Mouse (Mus musculus) cerebellum, adult 2 months (tissue): ENCODE results near the gene Nt5c2.

ENCODE experiments used
- CTCF ChIP-seq: fragments of 200-500 bp; IDR thresholded peaks from 2 replicates; pipeline ENCODE4 v1.5.1; 2011; ENCODE audit warnings: low read depth, mild to moderate bottlenecking, control low read depth, low read length, moderate library complexity, borderline replicate concordance; ENCODE audit not compliant: insufficient read depth
- POLR2A ChIP-seq: fragments of 200-500 bp; IDR thresholded peaks from 2 replicates; pipeline ENCODE4 v1.6.1; 2011; ENCODE audit warnings: low read length, control low read depth, borderline replicate concordance; ENCODE audit not compliant: insufficient read depth

- no peak for TF ChIP-seq POLR2A
- TF ChIP-seq CTCF, result no peak
These were observed 114.2 kb downstream of the Nt5c2 start for GRCm38 (mm10) chr19:46900786-46901185.
